Mouse (Mus musculus) layer of hippocampus, adult 2 months (tissue): ENCODE results near the gene Mrpl20. TPM values are rescaled to one million over a fixed set of nuclear protein-coding genes. Genes with fewer than 3 reads are reported as not detected.
"Not testable (repeated sequence)": the region's sequence is repeated elsewhere in the genome, so short reads cannot be mapped to it uniquely, and the experiment has no call there.

Experiments used
- DNase-seq, 2 experiments: peaks; one replicate each; pipeline ENCODE4 v3.0.0; 2022; ENCODE audit warnings: low spot score in 2 of 2
- H3K27ac ChIP-seq: fragments of 200-600 bp; 2 replicates; pipeline ENCODE4 v1.8.1; 2022
- H3K4me3 ChIP-seq: fragments of 200-600 bp; 2 replicates; pipeline ENCODE4 v1.8.1; 2022; ENCODE audit warnings: mild to moderate bottlenecking
- CTCF ChIP-seq: fragments of 200-600 bp; conservative IDR thresholded peaks from 2 replicates; pipeline ENCODE4 v1.8.1; 2022; ENCODE audit warnings: antibody characterized with exemption, mild to moderate bottlenecking, moderate library complexity
- total RNA-seq, 2 experiments: library from RNA; stranded (reverse); gene quantifications; 2 replicates each; pipeline ENCODE4 v1.2.3; 2021

Gene Mrpl20
- total RNA-seq, 2 experiments from 2014 or later = 86.6 to 89.6 TPM

- no peak overlapping the region for H3K27ac ChIP-seq
- TF ChIP-seq CTCF = no peak
- no peak overlapping the region for H3K4me3 ChIP-seq
- no peak for DNase-seq
Measured at GRCm38 (mm10) chr4:155788300-155788699, 14.4 kb upstream of the Mrpl20 start.

- DNase-seq, H3K27ac ChIP-seq, H3K4me3 ChIP-seq: not testable (repeated sequence)
Measured at GRCm38 (mm10) chr4:155788833-155789232, 13.8 kb upstream of the Mrpl20 start.

GRCm38 (mm10) chr4:155790021-155790489 lies 12.6 kb upstream of the Mrpl20 start, which contains the start of gene Ankrd65:
Gene Ankrd65 (plus strand): TSS chr4:155790439.
- Histone ChIP-seq H3K4me3 (no peak within 1 kb of the TSS), H3K27ac (no peak within 1 kb of the TSS)
- no peak for TF ChIP-seq CTCF
- no peak for DNase-seq

- no peak overlapping the region for H3K27ac ChIP-seq
- TF ChIP-seq CTCF = no peak
- H3K4me3 ChIP-seq = no peak overlapping the region
- no peak for DNase-seq
Measured at GRCm38 (mm10) chr4:155790650-155791161, 12.0 kb upstream of the Mrpl20 start.

- TF ChIP-seq CTCF = no peak
- H3K4me3 ChIP-seq = no peak overlapping the region
- H3K27ac ChIP-seq = no peak overlapping the region
- peak in 1 of 2 experiments; percentile 6 for DNase-seq
Measured at GRCm38 (mm10) chr4:155791240-155791933, 11.3 kb upstream of the Mrpl20 start.

GRCm38 (mm10) chr4:155793730-155794129 lies 8.9 kb upstream of the Mrpl20 start:
- Histone ChIP-seq H3K27ac (no peak overlapping the region), H3K4me3 (no peak overlapping the region)
- DNase-seq = no peak
- TF ChIP-seq CTCF = no peak

GRCm38 (mm10) chr4:155802075-155802474 lies 603 bp upstream of the Mrpl20 start:
- Histone ChIP-seq H3K4me3 (no peak overlapping the region), H3K27ac (no peak overlapping the region)
- no peak for TF ChIP-seq CTCF
- DNase-seq = no peak

- no peak for TF ChIP-seq CTCF
- Histone ChIP-seq H3K27ac (peak overlapping the region; percentile 87), H3K4me3 (peak overlapping the region; percentile 97)
- DNase-seq = peak; percentile 91 to 96
Measured at GRCm38 (mm10) chr4:155803340-155804041, 813 bp downstream of the Mrpl20 start.

- DNase-seq = no peak
- no peak overlapping the region for H3K27ac ChIP-seq
- no peak for TF ChIP-seq CTCF
- H3K4me3 ChIP-seq = no peak overlapping the region
Measured at GRCm38 (mm10) chr4:155807841-155808240, 5.2 kb downstream of the Mrpl20 start.

GRCm38 (mm10) chr4:155811929-155812664 lies 9.4 kb downstream of the Mrpl20 start, which contains the start of gene Ccnl2:
Gene Ccnl2 (plus strand): TSS chr4:155812489.
- Histone ChIP-seq H3K27ac (peak within 1 kb of the TSS; percentile 96), H3K4me3 (peak within 1 kb of the TSS; percentile 98)
- 0 out of 2 replicates have a peak, but pooled peaks have one; percentile 5 for TF ChIP-seq CTCF
- DNase-seq = peak; percentile 92 to 94

GRCm38 (mm10) chr4:155812665-155813181 lies 10.0 kb downstream of the Mrpl20 start:
- peak in 1 of 2 experiments; percentile 15 for DNase-seq
- peak overlapping the region; percentile 98 for H3K4me3 ChIP-seq
- TF ChIP-seq CTCF = no peak
- peak overlapping the region; percentile 96 for H3K27ac ChIP-seq

- peak in 1 of 2 experiments; percentile 9 for DNase-seq
- TF ChIP-seq CTCF = no peak
- Histone ChIP-seq H3K27ac (no peak overlapping the region), H3K4me3 (no peak overlapping the region)
Measured at GRCm38 (mm10) chr4:155817533-155817932, 14.9 kb downstream of the Mrpl20 start.

- no peak for DNase-seq
- peak; percentile 67 for TF ChIP-seq CTCF
- Histone ChIP-seq H3K4me3 (no peak overlapping the region), H3K27ac (no peak overlapping the region)
Measured at GRCm38 (mm10) chr4:155821025-155821424, 18.3 kb downstream of the Mrpl20 start.
